Mouse (Mus musculus) heart, adult 18-20 months (tissue): ENCODE results near the gene Gpr137c. TPM values are rescaled to one million over a fixed set of nuclear protein-coding genes. Genes with fewer than 3 reads are reported as not detected.

Experiments
- DNase-seq, 2 experiments: peaks; one replicate each; pipeline ENCODE4 v3.0.0; 2021 to 2022; ENCODE audit warnings: mixed read lengths in 1 of 2
- long read RNA-seq, 2 experiments: library from polyadenylated mRNA; stranded (forward); transcript quantifications; one replicate each; pipeline ENCODE4 v2.0.0; 2021
- total RNA-seq, 2 experiments: library from RNA; stranded (reverse); gene quantifications; 2 replicates each; pipeline ENCODE4 v1.2.3; 2021

Gpr137c gene
- 1 to 10 TPM; 5.8 to 6.9 TPM for total RNA-seq
- long read RNA-seq, experiment 1, partial matches to known transcripts, result 0 of 1 reads
- long read RNA-seq, experiment 1, other reads (novel, unspliced or antisense), result 0 of 1 reads
- long read RNA-seq, experiment 2, result 0 reads

GRCm38 (mm10) chr14:45219281-45220089 lies at the start of gene Gpr137c:
Gene Gpr137c, plus strand, starts transcription at chr14:45219717.
- peak; percentile 99 to 100 for DNase-seq

- DNase-seq, result no peak
Observed at GRCm38 (mm10) chr14:45172260-45172659, 47.3 kb upstream of the Gpr137c start.

- no peak for DNase-seq
Observed at GRCm38 (mm10) chr14:45175012-45175740, 44.3 kb upstream of the Gpr137c start.

- DNase-seq, result no peak
Observed at GRCm38 (mm10) chr14:45179186-45179585, 40.3 kb upstream of the Gpr137c start.

- no peak for DNase-seq
Observed at GRCm38 (mm10) chr14:45179606-45180005, 39.9 kb upstream of the Gpr137c start.

- no peak for DNase-seq
Observed at GRCm38 (mm10) chr14:45181611-45182010, 37.9 kb upstream of the Gpr137c start.

- no peak for DNase-seq
Observed at GRCm38 (mm10) chr14:45190999-45191398, 28.5 kb upstream of the Gpr137c start.

GRCm38 (mm10) chr14:45200607-45201006 lies 18.9 kb upstream of the Gpr137c start:
- DNase-seq, result no peak

- no peak for DNase-seq
Observed at GRCm38 (mm10) chr14:45210683-45211082, 8.8 kb upstream of the Gpr137c start.

GRCm38 (mm10) chr14:45211431-45211830 lies 8.1 kb upstream of the Gpr137c start:
- DNase-seq, result no peak

GRCm38 (mm10) chr14:45216711-45217340 lies 2.7 kb upstream of the Gpr137c start:
- DNase-seq, result no peak

GRCm38 (mm10) chr14:45217693-45218092 lies 1.8 kb upstream of the Gpr137c start:
- DNase-seq, result no peak

GRCm38 (mm10) chr14:45220090-45220956 lies 806 bp downstream of the Gpr137c start, which contains the start of gene Txndc16:
Gene Txndc16, minus strand, starts transcription at chr14:45220328.
- DNase-seq, result peak; percentile 84 to 87

GRCm38 (mm10) chr14:45220957-45221630 lies 1.6 kb downstream of the Gpr137c start:
- no peak for DNase-seq

GRCm38 (mm10) chr14:45239042-45239441 lies 19.5 kb downstream of the Gpr137c start:
- no peak for DNase-seq

- no peak for DNase-seq
Observed at GRCm38 (mm10) chr14:45241613-45242012, 22.1 kb downstream of the Gpr137c start.

- no peak for DNase-seq
Observed at GRCm38 (mm10) chr14:45251548-45252076, 32.1 kb downstream of the Gpr137c start.

- no peak for DNase-seq
Observed at GRCm38 (mm10) chr14:45263831-45264592, 44.5 kb downstream of the Gpr137c start.

GRCm38 (mm10) chr14:45275816-45276215 lies 56.3 kb downstream of the Gpr137c start:
- DNase-seq, result no peak

- no peak for DNase-seq
Observed at GRCm38 (mm10) chr14:45282066-45282465, 62.5 kb downstream of the Gpr137c start.
